Mouse (Mus musculus): Measurements from ENCODE around the gene Cryzl1.

DNA sequence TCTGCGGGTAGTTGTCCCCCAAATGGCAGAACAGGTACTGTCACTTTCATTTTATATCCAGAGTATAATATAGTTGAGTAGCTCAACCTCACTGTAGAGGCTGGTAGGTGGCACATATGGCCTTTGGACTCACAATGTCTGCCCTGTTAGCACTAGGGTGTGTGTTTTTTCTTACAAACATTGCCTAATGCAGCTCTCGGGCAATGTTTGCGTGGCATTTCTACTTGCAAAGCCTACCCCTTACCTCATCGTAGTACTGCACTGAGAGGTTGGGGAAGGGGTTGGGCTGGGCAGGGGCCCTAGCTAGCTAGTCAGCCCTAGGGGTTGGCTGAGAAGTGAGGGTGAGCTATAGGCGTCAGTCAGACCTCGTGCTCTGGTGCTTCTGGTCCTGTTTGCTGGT is 18.8 kb upstream of the Cryzl1 start:
- TF ChIP-seq CTCF (IDR thresholded peaks at IDR 0.05; ENCODE audit: control insufficient read depth, insufficient read depth, low read length): no peak
- no peak for TF ChIP-seq POLR2A (IDR thresholded peaks at IDR 0.05; ENCODE audit: borderline replicate concordance, control insufficient read depth, low read depth, low read length)
